Mouse (Mus musculus): ENCODE results near the gene Slc35b2.
A peak's percentile ranks its signal among the peaks of the same experiment; 100 is the strongest.

Gene Slc35b2

DNA sequence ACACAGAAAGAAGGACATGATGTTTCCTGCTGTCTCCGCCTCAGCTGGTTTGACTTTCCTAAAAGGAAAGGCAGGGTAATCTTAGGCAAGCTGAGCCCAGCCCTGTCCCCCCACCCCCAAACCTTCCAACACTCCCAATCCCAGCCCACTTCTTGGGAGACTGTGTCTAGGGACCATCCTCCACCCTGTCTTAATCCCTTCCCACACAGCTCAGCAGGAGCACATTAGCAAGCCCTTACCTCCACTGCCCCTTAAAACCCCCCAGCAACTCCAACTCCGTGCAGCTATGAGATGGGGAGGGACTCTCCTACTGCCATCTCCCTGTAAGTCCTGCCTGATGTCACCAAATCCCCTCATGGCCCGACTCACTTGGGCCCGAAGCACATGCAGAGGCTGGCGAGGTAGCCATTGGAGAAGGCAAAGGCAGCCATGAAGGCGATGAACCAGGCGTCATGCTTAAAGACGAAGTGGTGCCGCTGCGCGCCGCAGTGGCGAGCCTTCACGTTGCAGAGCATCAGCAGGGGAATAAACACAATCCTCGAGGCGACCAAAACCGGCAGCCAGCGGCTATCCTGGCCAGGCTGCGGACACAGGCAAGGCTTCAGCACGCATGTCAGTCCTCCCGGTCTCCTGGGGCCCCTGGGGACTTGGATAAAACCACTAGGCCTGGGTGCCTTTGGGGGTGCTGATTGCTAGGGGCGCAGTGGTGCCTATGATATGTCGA is 22.2 kb downstream of the Slc35b2 start:
- no peak for DNase-seq

GRCm38 (mm10) chr17:45586449-45586837 is 22.8 kb downstream of the Slc35b2 start:
- peak in 1 of 2 experiments; percentile 36 for DNase-seq

DNA sequence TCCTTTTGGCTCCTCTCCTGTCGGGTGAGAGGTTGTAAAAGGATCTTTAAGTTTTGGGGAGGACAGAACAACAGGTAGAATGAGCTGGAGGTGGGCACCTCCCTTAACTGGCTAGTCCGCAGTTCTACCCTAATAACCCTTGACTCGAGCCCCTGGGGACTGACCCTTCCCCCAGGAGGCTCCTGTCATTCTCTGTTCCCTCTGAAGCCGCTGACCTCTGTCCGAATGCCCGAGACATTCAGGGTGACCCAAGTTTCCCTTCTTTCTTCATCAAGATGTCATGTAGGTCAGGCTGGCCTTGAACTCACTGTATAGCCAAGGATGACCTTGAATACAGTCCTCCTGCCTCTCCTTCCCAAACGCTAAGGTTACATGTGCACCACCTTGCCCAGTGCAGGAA is 24.7 kb downstream of the Slc35b2 start:
- DNase-seq, result no peak

GRCm38 (mm10) chr17:45589236-45589635 is 25.6 kb downstream of the Slc35b2 start:
- DNase-seq, result no peak

DNA sequence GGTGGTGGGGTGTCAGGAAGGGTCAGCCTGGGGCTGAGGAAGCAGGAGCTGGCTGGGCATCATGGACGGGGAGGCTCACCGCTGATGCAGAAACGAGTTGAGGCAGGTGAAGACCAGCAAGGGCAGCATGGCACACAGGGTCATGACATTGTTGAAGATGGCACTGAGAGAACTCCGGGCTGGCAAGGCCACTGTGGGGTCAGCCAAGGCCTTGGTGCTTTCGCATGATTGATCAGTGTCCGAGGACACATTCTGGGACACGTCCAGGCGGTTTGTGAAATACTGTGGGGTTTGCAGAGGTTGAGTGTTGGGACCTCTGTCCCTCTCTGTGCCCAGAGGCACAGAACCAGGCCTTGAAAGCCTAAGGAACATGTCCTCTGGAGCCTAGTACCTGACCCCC is 26.2 kb downstream of the Slc35b2 start:
- DNase-seq, result no peak

DNA sequence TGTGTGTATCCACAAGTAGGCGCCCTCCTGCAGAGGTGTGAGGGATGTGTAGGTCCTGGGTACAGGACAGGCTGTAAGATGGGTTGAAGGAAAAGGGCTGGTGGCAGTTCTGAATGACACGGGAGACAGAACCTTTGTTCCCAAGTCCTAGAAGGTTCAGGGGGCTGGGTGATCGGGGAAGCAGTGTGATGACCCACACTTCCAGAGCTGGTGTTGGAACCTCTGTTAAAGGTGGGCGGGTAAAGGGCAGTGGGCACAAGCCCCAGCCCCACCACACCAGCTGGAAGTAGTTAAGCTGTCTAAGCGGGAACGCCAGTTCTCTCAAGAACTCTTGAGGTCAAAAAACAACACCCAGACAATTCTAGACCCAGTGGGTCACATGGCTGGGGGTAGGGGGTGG is 26.7 kb downstream of the Slc35b2 start:
- DNase-seq, result no peak

DNA sequence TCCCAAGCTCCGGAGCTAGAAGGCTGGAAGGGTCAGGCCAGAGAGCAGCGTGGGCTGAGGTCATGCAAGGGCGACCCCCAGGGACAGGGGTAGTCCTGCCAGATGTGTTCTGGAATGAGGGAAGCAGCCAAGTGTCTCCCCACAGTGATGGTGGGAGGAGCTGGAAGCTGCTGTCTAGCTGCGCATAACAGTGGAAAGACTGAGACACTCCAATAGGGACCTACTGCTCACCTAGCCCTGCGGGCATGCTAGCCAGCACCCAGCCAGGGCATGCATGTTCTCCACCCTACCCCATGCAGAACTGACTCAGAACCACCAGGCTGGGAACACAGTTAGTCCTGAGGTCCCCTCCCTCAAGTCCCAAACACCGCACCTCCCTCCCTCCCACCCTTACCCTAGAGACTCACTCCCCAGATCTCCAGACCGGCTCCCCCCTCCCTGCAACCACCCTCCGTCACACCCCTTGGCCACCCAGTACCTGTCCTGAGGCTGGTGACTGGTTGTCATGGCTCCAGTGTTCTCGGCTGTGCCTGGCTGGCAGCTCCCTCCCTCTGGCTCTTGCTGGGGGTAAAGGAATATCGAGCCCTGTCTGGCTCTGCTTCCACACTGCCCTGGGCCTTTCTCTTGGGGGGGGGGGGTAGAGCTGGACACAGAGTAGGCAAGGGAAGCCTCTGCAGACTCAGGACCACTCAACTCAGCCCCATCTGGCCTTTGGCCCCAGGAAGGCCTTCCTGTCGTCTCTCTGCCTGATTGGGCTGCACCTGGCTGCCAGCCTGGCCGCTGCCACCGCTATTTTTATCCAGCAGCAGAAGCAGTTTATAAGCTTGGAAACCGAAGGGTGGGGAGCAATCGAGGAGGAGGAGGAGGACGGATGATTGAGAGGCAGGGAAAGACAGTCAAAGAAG is 28.3 kb downstream of the Slc35b2 start:
- DNase-seq, result peak in 1 of 2 experiments; percentile 27

- DNase-seq, result no peak
Observed at GRCm38 (mm10) chr17:45592606-45593431, 29.1 kb downstream of the Slc35b2 start.

- peak in 1 of 2 experiments; percentile 27 for DNase-seq
Observed at GRCm38 (mm10) chr17:45593479-45593878, 29.8 kb downstream of the Slc35b2 start.

DNA sequence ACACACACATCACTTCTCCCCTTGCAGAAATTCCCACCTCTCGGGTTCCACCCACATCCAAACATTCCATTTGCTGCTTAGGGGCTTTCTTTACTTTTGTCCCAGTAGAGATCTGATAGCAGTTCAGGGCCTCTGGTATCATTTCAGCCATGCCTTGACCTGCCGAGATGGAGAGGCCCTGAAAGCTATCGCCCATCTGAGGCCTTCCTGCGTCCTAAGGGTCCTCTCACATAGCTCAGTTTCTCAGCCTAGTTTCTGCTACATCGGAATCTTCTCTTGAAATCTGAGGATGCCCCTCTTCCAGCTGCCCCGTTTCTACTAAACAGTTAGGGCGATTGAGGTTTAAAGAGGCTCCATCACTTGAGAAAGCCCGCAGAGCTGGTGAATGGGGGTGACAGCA is 30.5 kb downstream of the Slc35b2 start:
- no peak for DNase-seq

DNA sequence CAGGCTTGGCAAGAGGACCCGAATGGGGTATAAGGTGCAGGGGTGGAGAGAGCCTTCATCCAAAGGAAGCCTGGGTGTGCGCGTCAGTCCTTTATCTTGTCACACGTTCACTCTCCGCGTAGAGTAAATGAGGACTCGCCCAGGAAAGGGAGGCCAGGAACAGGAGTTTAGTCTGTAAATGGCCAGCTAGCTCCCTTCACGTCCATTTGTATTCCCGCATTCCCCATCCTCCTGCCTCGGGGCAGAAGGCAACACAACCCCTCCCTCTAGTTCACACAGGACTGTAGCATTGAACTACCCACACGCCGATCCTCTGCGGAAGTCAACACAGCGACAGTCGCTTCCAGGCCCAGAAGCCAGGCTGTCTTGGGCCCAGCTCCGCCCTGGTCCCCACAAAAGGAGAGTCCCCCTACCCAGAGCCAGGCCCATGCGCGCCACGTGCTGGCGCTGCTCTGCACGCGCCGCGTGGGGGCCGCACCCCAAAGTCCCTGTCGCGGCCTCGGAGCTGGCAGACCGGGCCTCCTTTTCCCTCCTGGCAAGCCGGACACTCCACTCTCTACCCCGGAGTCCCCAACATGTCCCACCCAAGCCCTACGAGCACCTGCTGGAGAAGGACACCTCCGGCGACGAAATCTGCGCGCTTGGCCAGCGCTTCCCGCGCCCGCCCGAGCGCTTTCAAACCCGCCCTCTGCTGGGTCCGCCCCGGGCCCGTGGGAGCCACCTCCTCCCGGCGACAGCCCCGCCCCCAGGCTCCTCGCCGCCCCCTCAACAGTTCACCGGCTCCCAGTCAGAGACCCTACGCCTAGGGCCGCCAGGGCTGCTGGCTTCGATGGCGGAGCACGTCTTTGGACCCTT is 31.4 kb downstream of the Slc35b2 start:
- peak; percentile 87 to 90 for DNase-seq

- DNase-seq, result no peak
Observed at GRCm38 (mm10) chr17:45595736-45596390, 32.2 kb downstream of the Slc35b2 start.

DNA sequence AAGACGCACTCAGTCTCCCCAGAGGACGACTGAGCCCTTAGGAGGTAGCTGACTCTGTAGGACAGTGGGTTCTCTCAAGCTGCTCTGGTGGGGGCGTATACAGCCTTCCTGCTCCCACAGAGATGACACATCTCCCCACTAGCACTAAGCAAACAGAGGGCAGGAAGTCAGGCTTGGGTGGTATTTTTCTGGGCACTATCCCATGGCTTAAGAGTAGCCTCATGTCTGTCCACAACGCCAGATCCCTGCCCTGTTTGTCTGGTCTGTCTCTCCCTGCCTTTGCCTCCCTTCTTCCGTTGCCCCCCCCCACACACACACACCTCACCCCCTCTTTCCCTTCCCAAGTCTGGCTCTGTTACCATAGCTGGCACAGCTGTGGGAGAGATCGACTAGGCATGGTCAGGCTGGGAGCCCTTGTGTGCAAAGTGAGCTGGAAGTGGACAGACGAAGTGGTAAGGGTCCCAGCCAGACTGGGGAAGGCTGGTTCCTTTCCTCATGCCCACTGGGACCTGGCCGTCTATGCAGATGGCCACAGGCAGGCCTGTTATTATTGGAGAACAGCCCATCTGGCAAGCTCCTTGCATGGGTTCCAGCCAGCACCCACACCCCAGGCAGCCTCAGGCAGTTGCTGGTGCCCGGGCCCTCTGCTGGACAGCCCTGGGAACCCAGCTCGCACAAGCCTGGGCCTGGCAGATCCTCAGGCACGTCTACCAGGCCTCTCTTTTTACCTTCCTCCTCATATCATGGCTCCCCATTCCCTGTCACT is 33.1 kb downstream of the Slc35b2 start:
- DNase-seq, result peak; percentile 62 to 71

DNA sequence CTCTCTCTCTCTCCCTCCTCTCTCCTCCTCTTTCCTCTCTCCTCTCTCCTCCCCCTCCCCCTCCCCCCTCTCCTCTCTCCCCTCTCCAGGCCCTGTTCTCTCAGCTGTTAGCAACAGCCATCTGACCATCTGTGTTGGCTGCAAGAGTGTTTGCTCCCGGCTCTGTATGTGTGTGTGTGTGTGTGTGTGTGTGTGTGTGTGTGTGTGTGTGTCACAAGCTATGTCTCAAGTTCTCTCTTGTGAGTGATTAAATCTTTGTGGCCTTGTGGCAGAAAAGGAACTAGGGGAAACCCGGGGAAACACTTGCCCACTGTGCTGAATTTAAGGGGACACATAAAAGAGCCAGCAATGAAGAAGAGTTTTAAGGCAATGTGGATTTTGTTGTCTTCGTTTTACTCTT is 34.1 kb downstream of the Slc35b2 start:
- no peak for DNase-seq

- DNase-seq, result no peak
Observed at GRCm38 (mm10) chr17:45598376-45598775, 34.7 kb downstream of the Slc35b2 start.

GRCm38 (mm10) chr17:45598891-45599290 is 35.2 kb downstream of the Slc35b2 start:
- no peak for DNase-seq

- peak in 1 of 2 experiments; percentile 44 for DNase-seq
Observed at GRCm38 (mm10) chr17:45599446-45600242, 36.0 kb downstream of the Slc35b2 start, which contains the start of gene Slc29a1. TSS of gene Slc29a1 (minus strand) at chr17:45599606.

DNA sequence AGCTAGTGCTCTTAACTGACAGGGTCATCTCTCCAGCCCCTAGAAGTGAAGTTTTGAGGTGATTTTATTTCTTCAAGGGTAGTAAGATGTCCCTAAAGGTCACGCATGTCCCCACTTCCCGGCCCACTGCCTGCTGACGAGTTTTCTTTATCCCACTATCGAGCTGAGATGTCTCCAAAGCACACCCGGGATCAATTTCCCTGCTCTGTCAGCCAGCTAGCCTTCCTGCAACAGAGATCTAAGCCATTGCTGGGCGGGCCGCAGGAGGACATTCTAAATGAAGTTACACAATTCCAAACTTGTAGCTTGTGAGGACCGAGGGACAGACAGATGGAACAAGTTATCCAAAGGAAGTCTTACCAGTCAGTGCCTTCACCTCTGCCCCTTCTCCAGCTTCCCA is 36.6 kb downstream of the Slc35b2 start:
- no peak for DNase-seq

DNA sequence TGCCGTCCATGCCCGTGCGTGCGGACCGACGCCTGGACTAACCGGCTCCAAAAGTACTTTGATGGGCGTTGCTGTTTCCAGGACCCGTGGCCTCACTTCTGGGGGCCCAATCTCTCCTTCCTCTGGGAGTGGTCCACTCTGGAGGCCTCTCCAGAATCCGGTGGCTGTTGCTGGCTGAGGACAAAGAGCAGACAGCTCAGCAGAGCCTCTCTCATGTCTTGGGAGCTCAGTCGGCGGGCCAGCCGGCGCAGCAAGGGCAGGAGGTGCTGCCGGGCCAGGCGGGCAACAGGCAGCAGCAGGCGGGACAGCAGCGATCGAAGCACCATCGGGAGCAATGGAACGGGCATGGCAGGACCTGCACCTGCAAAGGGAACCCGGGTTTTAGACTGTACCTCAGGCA is 37.7 kb downstream of the Slc35b2 start:
- DNase-seq, result no peak

- no peak for DNase-seq
Observed at GRCm38 (mm10) chr17:45601877-45602304, 38.2 kb downstream of the Slc35b2 start, which contains the start of gene Mymx. TSS of gene Mymx (minus strand) at chr17:45602102.

All from thymus, postnatal 36 days (tissue).